Mouse (Mus musculus) midbrain, embryonic 15.5 days (tissue): ENCODE results near the gene Mta3. TPM values are rescaled to one million over a fixed set of nuclear protein-coding genes. Genes with fewer than 3 reads are reported as not detected.
A peak's percentile ranks its signal among the peaks of the same experiment; 100 is the strongest.

Experiments used
- ATAC-seq: fragments of 200-750 bp; cut with Nextera tagmentation; replicated peaks from 2 replicates; pipeline ENCODE4 v1.8.0; 2017; ENCODE audit warnings: moderate TSS enrichment
- H3K27ac ChIP-seq: fragments of 300-500 bp; sonication (generic); 2 replicates; pipeline ENCODE4 v1.5.1; 2015; ENCODE audit warnings: mild to moderate bottlenecking, inconsistent platforms
- H3K27me3 ChIP-seq: fragments of 300-500 bp; sonication (generic); replicated peaks from 2 replicates; pipeline ENCODE4 v1.6.1; 2015; ENCODE audit warnings: inconsistent platforms
- H3K36me3 ChIP-seq: fragments of 300-500 bp; sonication (generic); replicated peaks from 2 replicates; pipeline ENCODE4 v1.6.1; 2015; ENCODE audit warnings: inconsistent platforms
- H3K4me1 ChIP-seq: fragments of 300-500 bp; sonication (generic); 2 replicates; pipeline ENCODE4 v1.6.1; 2015; ENCODE audit warnings: inconsistent platforms
- H3K4me2 ChIP-seq: fragments of 300-500 bp; sonication (generic); 2 replicates; pipeline ENCODE4 v1.6.1; 2015; ENCODE audit warnings: inconsistent platforms, mild to moderate bottlenecking, moderate library complexity
- H3K4me3 ChIP-seq: fragments of 300-500 bp; sonication (generic); 2 replicates; pipeline ENCODE4 v1.5.1; 2015; ENCODE audit warnings: mild to moderate bottlenecking, inconsistent platforms
- H3K9ac ChIP-seq: fragments of 300-500 bp; sonication (generic); 2 replicates; pipeline ENCODE4 v1.6.1; 2015; ENCODE audit warnings: mild to moderate bottlenecking, inconsistent platforms
- H3K9me3 ChIP-seq: fragments of 300-500 bp; sonication (generic); 2 replicates; pipeline ENCODE4 v1.6.1; 2016; ENCODE audit warnings: inconsistent platforms
- WGBS: fragments of 180-500 bp; shearing (Covaris S2); methylation state at CpG from one replicate; pipeline ENCODE4 v1.1.7; 2015; ENCODE audit warnings: mixed read lengths; 5-methylcytosine and 5-hydroxymethylcytosine counted together
- polyA plus RNA-seq: library from polyadenylated mRNA; unstranded; fragments of >200 nt; fragmentation: Nextera tagmentation; extraction: Ambion mirVana; gene quantifications from 2 replicates; pipeline ENCODE4 v1.2.1, GENCODE M21; 2015

Mta3 gene
- polyA plus RNA-seq, 1 experiment from 2014 or later = 32.9 TPM

DNA sequence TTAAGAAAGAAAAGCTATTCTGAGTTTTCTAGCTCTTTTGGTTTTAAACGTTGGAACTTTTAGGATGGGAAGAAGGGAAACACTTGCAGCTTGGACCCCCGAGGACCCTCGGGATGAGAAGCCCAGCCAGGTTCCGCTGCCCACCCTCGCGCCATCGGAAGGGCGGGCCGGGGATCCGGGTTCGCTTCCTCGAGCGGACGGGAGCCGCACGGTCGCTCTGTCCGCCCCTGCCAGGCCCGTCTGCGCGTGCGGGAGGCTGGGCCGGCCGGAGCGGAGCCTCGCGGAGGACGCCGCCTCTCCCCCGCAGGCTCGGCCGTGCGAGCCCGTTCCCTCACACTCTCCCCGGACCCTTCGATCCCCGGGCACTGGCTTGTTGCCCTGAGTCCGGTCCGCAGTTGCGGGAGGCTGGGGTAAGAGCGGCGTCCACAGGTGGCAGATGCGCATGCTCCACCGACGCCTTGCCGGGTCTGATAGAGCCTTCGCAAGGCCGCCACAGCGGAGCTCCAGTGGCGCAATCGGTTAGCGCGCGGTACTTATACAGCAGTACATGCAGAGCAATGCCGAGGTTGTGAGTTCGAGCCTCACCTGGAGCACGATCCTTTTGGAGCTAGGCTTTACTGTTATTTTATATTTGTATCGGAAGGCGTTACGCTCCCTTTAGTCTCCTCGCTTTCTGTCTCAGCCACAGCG, 155.6 kb downstream of the Mta3 start:
- Histone ChIP-seq H3K4me3 (peak overlapping the region; percentile 79), H3K4me1 (peaks cover 7% of the 10 kb centered on the region), H3K4me2 (peak overlapping the region; percentile 62), H3K27ac (peak overlapping the region; percentile 89), H3K36me3 (no peaks in the 10 kb centered on the region), H3K9me3 (no peaks in the 10 kb centered on the region), H3K9ac (peak overlapping the region; percentile 71), H3K27me3 (0 out of 2 replicates have a peak, but pooled peaks cover 5% of the 10 kb centered on the region)
- peak; percentile 94 for ATAC-seq
- under 1% methylated on average over 62 of the region's 62 CpGs for WGBS

DNA sequence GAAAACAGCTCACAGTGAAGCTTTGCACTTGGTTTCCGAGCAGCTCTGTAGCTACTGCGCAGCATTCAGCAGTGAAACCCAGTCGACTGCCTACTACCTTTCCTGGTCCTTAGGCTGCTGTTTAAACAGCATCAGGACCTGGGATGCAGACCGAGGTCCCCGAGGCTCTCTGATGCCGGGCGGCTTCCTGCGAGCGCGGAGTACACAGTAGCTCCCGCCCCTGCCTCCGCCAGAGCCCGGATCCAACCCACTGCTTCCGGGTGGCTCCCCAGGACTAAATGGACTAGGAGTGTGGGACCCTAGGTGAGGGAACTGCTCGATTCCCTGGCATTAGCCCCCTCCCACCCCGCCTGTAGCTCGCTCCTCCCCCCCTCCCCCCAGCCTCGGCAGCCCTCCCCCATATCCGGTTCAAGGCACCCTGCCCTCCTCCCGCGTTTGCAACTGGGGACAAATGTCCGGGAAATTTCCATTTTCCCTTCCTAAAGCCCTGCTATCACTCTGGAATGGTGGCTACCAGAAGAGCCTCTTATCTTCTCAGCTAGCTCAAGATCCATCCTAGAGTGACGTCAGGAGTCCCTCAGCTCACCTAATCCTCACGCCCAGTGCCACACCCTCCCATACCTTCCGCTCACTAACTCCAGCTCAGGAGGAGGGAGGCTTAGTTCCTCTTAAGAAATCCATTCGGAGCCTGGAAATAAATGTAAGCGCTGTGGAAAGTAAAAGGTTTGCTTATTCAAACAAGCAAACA, 156.3 kb downstream of the Mta3 start:
- H3K4me3 ChIP-seq = peak overlapping the region; percentile 79
- H3K27me3 ChIP-seq = 0 out of 2 replicates have a peak, but pooled peaks cover 5% of the 10 kb centered on the region
- H3K9ac ChIP-seq = peak overlapping the region; percentile 71
- no peaks in the 10 kb centered on the region for H3K36me3 ChIP-seq
- peak overlapping the region; percentile 89 for H3K27ac ChIP-seq
- 0% methylated on average over 27 of the region's 27 CpGs for WGBS
- peak overlapping the region; percentile 62 for H3K4me2 ChIP-seq
- H3K4me1 ChIP-seq = peaks cover 7% of the 10 kb centered on the region
- peak; percentile 85 for ATAC-seq
- no peaks in the 10 kb centered on the region for H3K9me3 ChIP-seq

DNA sequence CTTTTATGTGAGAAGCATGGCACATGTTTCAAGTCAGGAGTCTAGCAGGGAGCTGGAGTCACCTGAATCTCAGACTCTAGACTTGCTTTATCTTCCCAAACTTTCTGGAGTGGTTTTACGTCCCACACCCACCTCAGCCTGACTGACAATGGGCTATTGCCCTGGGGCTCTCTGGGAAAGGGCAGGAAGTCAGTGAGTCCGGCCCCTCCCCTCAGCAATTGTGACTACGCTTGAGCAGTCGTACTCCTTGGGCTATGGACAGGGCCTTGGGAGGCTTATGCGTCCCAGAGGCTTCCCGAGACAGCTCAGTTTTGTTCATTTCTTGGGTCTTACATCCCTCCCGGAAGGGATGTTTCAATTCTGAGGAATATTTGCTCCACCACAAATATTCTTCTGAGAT, 159.4 kb downstream of the Mta3 start:
- H3K27ac ChIP-seq = no peak overlapping the region
- no peak overlapping the region for H3K4me2 ChIP-seq
- no peaks in the 10 kb centered on the region for H3K9me3 ChIP-seq
- H3K4me1 ChIP-seq = peaks cover 7% of the 10 kb centered on the region
- no peaks in the 10 kb centered on the region for H3K36me3 ChIP-seq
- H3K27me3 ChIP-seq = 0 out of 2 replicates have a peak, but pooled peaks cover 5% of the 10 kb centered on the region
- ATAC-seq = no peak
- no peak overlapping the region for H3K9ac ChIP-seq
- no peak overlapping the region for H3K4me3 ChIP-seq
- 69% methylated on average over 7 of the region's 7 CpGs for WGBS

DNA sequence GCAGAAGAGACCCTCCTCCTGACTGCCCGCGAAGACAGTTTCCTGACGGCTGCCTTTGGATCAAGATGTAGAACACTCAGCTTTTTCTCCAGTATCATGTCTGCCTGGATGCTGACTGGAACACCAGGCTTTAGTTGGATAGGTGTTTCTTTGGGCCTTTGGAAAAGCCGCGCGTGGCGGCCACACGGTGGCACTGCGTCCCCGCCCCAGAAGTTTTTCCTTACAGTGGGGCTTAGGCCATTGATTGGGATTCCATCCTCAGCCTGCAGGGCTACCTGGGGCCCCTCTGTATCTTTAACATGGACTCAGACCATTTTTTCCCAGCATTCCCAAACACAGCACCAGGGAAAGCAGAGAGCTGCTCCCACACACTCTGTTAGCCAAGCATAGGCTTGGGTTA, 160.6 kb downstream of the Mta3 start:
- H3K9me3 ChIP-seq = no peaks in the 10 kb centered on the region
- no peak overlapping the region for H3K4me2 ChIP-seq
- H3K4me3 ChIP-seq = no peak overlapping the region
- no peak overlapping the region for H3K27ac ChIP-seq
- H3K27me3 ChIP-seq = 0 out of 2 replicates have a peak, but pooled peaks cover 5% of the 10 kb centered on the region
- ATAC-seq = no peak
- peaks cover 7% of the 10 kb centered on the region for H3K4me1 ChIP-seq
- no peak overlapping the region for H3K9ac ChIP-seq
- 17% methylated on average over 10 of the region's 10 CpGs for WGBS
- no peaks in the 10 kb centered on the region for H3K36me3 ChIP-seq

DNA sequence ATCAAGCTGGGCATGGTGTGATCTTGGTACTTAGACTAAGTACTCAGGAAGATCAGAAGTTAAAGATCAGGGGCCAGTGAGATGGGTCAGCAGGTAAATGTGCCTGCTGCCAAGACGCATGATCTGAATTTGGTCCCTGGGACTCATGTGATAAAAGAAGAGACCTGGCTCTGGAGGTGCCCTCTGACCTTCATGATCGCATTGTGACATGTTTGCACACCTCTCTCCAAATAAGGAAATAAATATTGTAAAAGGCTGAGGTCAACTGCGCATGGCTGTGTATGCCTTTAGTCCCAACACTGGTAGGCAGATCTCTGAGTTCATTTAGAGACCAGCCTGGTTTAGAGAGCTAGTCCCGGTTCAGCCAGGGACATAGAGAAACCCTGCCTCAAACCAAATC, 164.4 kb downstream of the Mta3 start:
- Histone ChIP-seq H3K4me2 (no peak overlapping the region), H3K27me3 (no peaks in the 10 kb centered on the region), H3K9me3 (no peaks in the 10 kb centered on the region), H3K36me3 (no peaks in the 10 kb centered on the region), H3K4me3 (no peak overlapping the region), H3K9ac (no peak overlapping the region), H3K4me1 (no peaks in the 10 kb centered on the region; the same call in 1 of the 2 replicates), H3K27ac (no peak overlapping the region)
- WGBS = 96% methylated on average over 4 of the region's 4 CpGs
- no peak for ATAC-seq

Other genes with a start within 250 kb of the Mta3 start
- gene Cox7a2l, start 188.8 kb upstream of the Mta3 start, polyA plus RNA-seq = 172 and 176 TPM in 2 replicates
- gene Kcng3, start 74.3 kb upstream of the Mta3 start, polyA plus RNA-seq = 0.06 and 0.08 TPM in 2 replicates
- 0.29 TPM in 1 of 2 replicates, not detected in the other for gene Haao, start 141.8 kb downstream of the Mta3 start, polyA plus RNA-seq